Mouse (Mus musculus) liver, adult (tissue): ENCODE results near the gene Hhip.

ENCODE experiments used
- GATA4 ChIP-seq: IDR thresholded peaks from 2 replicates; pipeline ENCODE4 v1.6.1; 2014; ENCODE audit warnings: mild to moderate bottlenecking, low read length; ENCODE audit not compliant: insufficient replicate concordance

Hhip gene

GRCm38 (mm10) chr8:80029631-80030030 lies 28.2 kb downstream of the Hhip start:
- no peak for TF ChIP-seq GATA4

GRCm38 (mm10) chr8:80020469-80020868 lies 37.3 kb downstream of the Hhip start:
- TF ChIP-seq GATA4 = no peak

DNA sequence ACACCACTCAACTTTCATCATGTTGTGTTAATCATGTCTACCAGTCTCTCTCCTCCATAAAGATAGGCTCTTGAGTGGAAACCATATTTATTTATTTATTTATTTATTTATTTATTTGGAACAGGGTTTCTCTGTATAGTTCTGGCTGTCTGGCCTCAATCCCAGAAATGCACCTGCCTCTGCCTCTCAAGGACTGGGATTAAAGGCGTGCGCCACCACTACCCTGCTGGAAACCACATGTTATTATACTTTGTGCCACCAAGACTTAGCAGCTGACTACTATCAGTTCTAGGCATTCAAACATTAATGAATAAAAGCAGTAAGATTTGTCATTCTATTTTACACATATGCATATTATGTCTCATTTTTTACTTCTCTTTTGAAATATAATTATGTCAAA lies 42.0 kb downstream of the Hhip start:
- no peak for TF ChIP-seq GATA4

DNA sequence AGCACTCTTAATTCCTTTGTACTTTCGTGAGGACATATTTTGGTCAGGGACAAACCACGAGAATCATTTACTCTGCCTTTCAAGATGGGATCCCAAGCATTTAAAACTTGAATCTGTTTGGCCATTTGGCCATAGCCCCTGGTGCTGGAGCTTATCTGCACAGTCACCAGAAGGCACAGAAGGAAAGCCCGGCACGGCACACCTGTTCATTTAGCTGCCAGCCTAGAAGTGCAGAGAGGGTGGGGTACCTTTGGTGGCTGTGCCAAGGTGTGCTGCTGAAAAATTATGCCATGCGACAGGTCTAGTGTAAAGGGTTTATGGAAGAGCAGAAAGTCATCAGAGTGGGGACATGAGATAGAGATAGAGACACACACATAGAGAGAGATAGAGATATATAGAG lies 53.4 kb downstream of the Hhip start:
- TF ChIP-seq GATA4 = no peak

DNA sequence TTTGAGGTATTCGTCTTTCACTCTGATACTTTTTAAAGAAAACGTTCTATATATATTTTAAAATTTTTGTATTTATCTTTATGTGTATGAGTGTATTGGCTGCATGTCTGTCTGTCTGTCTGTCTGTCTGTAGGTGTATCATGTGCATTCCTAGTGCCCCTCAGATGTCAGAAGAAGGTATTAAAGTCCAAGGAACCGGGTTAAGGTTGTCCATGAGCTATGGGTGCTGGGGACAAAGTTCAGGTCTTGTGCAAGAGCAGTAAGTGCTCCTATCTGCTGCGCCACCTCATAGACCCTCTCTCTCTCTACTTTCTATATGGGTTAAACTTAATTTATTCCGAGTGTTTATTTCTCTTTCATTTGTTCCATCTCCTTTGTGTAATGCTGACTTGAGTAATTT lies 55.5 kb downstream of the Hhip start:
- no peak for TF ChIP-seq GATA4

GRCm38 (mm10) chr8:79995075-79995474 lies 62.7 kb downstream of the Hhip start:
- no peak for TF ChIP-seq GATA4

GRCm38 (mm10) chr8:79993507-79993906 lies 64.3 kb downstream of the Hhip start:
- no peak for TF ChIP-seq GATA4

DNA sequence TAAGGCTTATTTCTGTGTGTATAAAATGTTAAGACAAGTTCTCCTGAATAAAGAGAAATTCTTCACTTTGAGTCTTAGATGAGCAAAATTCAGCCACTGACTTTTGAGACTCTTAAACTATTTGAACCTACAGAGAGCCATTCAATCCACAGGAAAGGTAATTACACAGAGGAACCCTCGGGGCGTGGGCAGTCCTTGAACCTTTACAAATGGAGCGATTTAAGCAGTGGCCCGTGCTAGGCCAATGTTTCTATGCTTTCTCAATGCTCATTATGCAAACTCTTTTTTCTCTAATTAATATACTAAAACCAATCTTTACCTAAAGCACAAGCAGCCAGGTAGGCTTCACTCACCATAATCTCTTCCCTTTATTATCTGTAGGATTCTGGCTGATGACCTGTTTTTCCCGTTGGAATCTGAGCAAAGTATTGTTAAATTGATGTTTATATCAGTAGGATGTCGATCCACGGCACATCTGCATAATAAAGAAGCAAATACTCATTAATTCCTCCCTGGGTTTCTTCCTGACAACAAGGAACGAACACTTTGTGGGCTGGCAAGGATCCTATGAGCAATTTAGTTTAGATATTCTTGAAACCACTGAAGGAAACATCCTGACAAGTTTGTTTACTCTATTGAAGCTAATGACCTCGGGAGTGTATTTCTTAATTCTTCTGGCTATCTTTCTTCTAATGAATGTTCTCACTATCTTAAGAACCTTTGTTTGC lies 65.5 kb downstream of the Hhip start:
- no peak for TF ChIP-seq GATA4

DNA sequence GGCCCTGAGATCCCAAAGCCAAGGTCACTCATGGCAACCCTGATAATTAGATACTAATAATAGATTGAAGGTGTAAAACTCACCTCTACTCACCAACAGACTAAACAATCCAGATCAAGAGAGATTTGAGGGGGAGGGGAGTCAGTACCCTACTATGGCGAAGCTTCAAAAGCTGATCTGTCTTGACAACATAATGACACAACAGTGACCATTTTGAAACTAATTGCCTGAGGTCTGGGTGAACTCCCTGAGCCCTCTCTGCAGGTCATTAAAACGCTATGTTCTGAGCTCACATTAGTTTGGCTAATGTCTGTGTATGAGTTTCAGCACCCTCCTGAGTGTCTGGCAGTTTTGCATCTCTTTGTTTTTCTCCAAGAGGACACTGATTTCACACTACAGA lies 72.9 kb downstream of the Hhip start:
- no peak for TF ChIP-seq GATA4

- TF ChIP-seq GATA4 = no peak
These were observed 75.7 kb downstream of the Hhip start for GRCm38 (mm10) chr8:79982144-79982543.

- TF ChIP-seq GATA4 = no peak
These were observed 91.6 kb downstream of the Hhip start for GRCm38 (mm10) chr8:79966159-79966558.

DNA sequence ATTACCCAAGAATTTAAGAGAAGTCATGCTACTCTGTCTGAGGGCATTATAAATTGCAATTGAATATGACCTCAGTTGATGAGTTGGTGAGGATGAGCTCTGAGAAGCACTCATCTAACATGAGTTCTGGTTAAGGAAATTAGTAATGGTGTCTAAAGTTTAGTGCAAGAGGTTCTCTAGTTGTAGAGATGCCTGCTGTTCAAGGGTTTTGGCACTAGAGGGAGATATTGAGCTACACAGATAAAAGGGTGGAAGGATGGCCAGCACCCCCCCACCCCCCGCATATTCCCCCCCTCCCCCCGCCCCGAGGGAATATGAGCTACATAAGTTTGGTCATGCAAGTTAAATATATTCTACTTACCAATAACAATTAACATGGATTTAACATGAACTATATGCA lies 104.9 kb downstream of the Hhip start:
- no peak for TF ChIP-seq GATA4

- TF ChIP-seq GATA4 = no peak
These were observed 107.4 kb downstream of the Hhip start for GRCm38 (mm10) chr8:79950376-79950775.

GRCm38 (mm10) chr8:79945501-79946076 lies 112.2 kb downstream of the Hhip start:
- no peak for TF ChIP-seq GATA4

GRCm38 (mm10) chr8:79941070-79941469 lies 116.7 kb downstream of the Hhip start:
- TF ChIP-seq GATA4 = no peak

GRCm38 (mm10) chr8:79936856-79937445 lies 120.9 kb downstream of the Hhip start:
- TF ChIP-seq GATA4 = no peak
